Mouse (Mus musculus): ENCODE measurements at regions not wholly inside any gene's neighbourhood (a gene's known extent, or its start where the extent isn't known, plus 50 kb on each side); places are given as distances from the start of the nearest gene placed in this dataset.

- no peak for TF ChIP-seq CTCF (IDR thresholded peaks at IDR 0.05; ENCODE audit: control insufficient read depth, insufficient read depth, low read length)
- no peak for TF ChIP-seq POLR2A (IDR thresholded peaks at IDR 0.05; ENCODE audit: borderline replicate concordance, control insufficient read depth, low read depth, low read length)
Measured at GRCm38 (mm10) chr12:109398951-109399350, 53.7 kb upstream of the Dlk1 start.
